Mouse (Mus musculus) left cerebral cortex, adult 8-10 months (tissue): ENCODE measurements around the gene Birc2. TPM values are rescaled to one million over a fixed set of nuclear protein-coding genes. Genes with fewer than 3 reads are reported as not detected.
"Not testable (repeated sequence)": the region's sequence is repeated elsewhere in the genome, so short reads cannot be mapped to it uniquely, and the experiment has no call there.

Source experiments
- DNase-seq, 2 experiments: peaks; one replicate each; pipeline ENCODE4 v3.0.0; 2022; ENCODE audit warnings: low spot score in 2 of 2
- total RNA-seq, 4 experiments: library from RNA; stranded (reverse); gene quantifications; 2 replicates each; pipeline ENCODE4 v1.2.4; 2022

Gene Birc2
- 10 to 100 TPM; 31.2 to 35.3 (median 35.1) TPM for total RNA-seq

DNA sequence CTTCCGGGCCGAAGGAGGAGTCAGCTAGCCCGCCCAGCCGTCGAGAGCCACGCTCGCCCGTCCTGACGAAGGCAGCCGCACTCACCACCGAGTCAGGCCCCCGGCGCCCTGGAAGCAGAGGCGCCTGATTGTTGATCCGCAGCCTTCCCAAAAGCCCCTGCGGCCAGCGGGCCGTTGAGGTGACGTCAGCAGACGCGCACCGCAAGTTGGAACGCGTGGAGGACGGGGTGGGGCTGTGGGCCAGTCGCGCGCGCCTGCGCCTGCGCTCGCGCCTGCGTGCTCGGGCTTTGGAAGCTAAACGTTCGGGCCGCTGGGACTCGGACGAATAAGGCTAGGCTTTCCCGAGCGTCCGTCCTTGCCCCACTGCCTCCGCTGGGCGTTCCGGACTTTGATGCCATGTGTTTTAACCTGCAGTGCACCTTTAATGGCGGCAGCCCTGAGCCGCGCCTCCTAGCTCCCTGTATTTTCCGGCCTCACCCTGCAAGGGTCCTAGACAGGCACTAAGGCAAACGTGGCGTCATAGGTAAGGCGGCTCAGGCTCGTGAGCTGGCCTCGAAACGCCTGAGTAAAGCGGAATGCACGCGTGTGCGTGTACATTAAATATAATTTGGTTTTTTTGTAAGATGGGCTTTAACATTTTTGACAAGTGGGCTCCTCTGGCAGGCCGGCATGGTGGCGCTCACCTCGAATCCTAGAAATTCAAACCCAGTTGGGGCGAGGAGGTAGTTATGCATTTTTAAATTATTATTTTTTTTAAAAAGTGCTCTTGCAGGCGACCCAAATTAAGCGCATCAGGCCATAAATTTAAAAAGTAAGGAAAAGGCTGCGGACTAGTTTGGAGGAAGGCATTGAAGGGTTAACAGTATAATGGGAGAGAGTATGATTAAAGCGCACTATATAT lies at the start of gene Birc2:
Birc2 (minus strand) TSS at position 160 of the 901 bp plus-strand sequence.
- peak; percentile 90 to 96 for DNase-seq

DNA sequence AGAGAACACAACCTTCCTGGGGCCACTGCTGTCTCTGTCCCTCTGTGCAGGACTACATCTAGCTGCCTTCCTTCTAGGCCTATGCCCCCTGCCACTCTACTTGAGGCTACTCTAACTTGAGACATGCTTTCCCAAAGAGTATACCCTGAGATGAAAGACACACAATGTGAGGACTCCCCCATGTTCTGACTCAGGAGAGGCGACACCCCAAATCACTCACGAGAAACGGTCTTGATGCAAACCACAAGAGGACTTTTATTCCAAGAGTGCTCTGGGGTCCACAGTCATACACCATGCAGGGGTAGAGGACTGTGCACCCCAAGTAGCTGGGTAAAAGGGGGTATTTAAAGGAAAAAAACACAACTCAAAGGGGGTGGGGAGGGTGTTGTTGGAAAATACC lies 47.5 kb upstream of the Birc2 start:
- no peak for DNase-seq

DNA sequence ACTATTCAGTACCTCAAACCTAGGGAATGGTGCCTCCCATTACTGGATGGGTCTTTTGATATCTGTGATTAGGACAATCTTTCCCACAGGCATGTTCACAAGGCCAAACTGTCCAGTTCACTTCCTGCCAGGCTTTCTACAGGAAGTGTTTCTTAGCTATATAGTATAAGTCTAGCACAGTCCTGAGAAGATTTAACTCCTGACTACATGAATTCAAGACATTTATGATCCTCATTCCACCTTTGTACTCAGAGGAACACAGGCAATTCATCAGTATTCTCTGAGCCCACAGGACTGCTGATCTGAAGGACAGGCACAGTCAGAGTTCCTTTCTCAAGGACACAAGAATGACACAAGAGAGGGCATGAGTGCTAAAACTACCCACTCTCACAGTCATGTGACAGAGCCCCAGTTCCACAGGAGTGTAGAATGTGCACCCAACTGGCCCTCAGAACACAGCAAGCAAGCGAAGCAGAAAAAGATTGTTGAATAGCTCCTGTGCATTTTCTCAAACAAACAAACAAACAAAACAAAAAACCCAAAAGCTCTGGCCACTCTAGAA lies 45.5 kb upstream of the Birc2 start:
- no peak for DNase-seq

DNA sequence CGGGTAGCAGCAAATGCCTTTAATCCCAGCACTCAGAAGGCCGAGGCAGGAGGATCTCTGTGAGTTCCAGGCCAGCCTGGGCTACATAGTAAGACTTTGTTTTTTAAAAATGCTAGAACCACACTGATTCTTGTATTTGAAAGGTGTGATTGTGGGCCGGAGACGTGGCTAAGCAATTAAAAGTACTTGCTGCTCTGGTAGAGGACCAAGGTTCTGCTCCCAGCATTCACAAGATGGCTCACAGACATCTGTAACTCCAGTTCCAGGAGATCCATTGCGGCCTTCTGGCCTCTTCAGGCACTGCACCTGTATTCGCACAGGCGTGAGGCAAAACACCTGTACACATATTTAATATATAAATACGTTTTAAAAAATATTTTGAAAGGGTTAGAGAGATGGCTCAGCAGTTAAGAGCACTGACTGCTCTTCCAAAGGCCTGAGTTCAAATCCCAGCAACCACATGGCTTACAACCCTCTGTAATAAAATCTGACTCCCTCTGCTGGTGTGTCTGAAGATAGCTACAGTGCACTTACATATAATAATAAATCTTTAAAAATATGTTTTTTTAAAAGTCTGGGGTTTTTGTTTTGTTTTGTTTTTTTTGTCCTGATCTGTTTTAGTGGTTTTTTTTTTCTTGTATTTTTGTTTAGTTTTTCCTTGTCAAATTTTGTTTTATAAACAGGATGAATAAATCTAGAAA lies 36.8 kb upstream of the Birc2 start:
- no peak for DNase-seq

DNA sequence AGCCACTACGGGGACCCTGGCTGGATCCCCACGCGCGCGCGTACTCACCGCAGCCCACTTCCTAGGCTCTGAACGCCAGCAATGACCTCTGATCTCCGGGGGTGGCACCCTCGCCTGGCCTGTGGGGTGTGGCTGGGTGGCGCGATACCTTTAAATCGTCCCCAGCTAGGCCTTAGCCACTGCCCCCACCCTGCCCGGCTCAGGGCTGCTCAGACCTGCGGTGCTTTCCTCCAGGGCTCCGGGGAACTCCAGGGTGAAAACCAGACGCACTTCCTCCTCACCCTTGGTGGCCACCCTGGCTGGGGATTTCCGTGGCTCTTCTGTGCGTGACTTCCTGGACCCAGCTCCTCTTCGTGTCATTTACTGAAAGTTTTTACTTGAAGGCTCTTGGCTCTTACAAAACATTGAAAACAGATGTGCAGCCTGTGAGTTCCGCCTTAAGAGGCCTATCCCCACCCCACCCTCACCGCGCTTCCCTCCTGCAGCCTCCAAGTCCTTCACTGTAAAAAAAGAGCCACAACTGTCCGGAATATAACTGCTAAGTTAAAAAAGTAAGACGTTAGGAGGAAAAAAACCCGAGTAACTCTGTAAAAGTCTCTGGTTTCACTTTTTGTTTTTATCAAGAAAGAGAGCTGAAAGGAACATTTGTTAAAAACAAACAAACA lies 36.0 kb upstream of the Birc2 start, which contains the start of gene Birc3:
Birc3 (minus strand) TSS at position 412 of the 665 bp plus-strand sequence.
- DNase-seq = peak in 1 of 2 experiments; percentile 5

DNA sequence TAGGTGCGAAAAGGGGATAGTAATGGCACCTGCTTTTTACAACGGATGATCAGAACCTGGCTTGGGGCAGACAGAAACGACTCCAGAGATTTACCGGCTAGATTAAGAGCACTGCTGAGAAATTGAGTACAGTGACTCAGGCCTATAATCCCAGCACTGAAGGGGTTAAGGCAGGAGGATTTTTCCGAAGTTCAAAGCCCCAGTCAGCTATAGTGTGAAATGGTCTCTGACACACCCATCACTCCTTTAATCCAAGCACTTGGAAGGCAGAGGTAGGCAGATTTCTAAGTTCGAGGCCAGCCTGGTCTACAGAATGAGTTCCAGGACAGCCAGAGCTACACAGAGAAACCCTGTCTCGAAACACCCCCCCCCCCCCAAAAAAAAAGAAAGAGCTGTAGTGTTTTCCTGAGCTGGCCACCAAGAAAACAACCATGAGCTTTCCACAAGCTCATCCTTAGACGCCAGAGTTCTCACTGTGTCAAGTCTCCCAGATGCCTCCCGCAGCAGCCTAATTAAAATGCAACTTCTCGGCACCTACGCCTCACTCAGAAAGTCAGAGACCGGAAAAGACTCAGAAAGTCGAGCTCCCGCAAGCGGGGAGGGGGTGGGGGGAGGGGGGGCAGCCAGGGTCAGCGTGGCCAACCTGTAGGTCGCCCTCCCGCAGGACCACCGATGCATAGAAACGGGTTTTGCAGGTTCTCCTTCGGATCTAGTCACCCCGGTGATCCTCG lies 35.3 kb upstream of the Birc2 start:
- DNase-seq = peak in 1 of 2 experiments; percentile 5

DNA sequence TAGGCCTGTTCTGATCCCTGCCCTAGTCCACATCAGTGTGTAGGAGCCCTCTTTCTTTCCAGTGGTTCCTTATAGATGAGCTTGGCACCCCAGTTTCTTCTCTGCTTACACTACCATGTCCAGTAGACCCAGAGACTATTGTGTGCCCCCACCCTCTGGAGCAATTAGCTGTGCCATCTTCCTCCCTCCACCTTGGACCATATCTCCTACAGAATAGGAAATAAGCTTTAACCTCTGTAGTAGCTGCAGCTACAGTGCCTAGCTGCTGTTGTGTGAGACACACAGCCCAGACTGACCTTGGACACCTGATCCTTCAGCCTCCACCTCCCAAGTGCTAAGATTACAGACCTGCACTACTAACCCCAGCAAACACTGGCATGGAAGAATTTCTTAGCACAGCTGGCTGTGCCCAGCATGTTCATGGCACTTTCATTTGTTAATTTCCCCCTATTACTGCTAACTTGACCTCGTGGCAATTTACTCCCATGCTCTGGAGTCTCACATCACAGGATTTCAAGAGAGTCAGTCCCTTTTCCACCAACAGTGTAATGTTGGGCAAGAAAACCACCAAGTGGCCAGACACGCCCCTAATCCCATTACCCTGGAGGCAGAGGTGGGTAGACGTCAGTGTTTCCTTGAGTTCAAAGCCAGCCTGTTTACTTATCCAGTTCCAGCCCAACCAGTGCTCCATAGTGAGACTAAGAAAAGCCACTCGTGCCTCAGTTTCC lies 34.6 kb upstream of the Birc2 start:
- no peak for DNase-seq

DNA sequence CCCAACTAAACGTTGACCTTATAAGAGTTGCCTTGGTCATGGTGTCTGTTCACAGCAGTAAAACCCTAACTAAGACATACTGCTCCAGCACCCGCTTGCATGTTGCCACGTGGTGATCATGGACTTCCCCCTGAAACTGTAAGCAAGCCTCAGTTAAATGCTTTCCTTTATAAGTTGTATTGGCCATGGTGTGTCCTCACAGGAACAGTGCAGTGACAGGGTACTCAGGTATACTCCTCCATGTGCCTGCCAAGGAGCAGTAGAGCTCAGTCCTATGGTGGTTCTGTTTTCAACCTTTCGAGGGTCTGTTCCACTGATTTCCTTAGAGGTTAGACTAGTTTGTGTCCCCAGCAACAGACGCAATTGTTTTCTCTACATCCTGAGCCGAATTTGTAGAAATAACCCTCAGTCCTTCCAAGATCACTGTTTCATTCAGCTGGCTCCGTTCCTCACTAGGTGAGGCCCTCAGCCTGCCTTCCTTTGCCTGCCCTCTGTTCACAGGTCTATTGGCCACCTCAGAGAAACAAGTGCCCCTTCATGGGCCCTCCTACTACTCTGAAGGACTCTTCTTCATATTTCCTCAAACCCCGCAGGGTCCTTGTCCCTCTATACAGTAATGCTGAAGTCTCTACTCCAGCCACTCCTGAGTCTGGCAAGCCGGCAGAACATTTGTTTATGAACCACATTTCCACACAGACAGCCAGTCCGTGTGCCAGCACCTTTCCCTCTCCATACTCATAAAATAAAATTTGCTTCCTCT lies 33.9 kb upstream of the Birc2 start:
- DNase-seq = no peak

DNA sequence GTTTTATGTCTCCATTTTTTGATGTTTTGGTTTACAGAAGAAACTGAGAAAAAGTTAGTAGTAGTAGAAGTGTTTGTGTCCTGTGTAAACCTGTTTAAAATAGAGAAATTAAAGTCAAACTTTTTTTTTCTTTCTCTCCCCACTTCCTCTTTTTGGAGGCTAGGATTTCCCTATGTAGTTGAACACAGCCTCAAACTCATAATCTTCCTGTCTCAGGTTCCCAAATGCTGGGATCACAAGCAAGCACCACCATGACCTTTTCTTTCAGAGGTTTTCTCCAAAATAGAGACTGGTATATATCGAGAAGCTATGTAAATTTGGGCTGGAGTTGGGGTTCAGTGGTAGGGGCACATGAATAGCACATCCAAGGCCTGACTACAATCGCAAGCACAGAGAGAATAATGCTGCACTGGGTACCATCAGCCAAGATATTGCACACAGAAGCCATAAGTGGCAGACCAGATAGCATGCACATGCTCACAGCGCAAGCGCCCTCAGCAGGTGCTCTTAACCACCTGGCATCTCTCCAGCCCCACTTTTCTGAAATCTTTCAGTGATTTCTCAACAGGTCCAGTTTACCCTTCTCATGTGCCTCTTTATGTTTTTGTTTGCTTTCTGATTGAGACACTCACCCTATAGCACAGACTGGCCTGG lies 32.1 kb upstream of the Birc2 start:
- DNase-seq = no peak

DNA sequence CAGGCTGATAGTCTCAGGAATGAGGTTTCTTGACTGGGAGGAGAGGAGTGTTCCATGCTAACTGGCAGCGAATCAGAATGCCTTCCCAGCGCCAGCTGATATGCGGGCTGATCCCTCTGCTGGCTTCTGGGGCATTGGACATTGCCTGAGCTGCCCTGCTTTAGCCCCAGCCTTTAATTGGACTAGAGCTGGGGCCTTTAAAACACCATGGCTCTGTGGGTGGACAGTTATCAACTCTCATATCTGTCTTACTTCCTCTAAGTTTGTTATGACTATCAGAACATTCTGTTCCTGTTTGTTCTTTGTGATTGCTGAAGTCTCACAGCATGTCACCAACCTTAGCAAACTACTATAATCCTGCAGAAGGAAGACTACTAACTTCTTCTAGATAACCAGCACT lies 31.1 kb upstream of the Birc2 start:
- DNase-seq = no peak

DNA sequence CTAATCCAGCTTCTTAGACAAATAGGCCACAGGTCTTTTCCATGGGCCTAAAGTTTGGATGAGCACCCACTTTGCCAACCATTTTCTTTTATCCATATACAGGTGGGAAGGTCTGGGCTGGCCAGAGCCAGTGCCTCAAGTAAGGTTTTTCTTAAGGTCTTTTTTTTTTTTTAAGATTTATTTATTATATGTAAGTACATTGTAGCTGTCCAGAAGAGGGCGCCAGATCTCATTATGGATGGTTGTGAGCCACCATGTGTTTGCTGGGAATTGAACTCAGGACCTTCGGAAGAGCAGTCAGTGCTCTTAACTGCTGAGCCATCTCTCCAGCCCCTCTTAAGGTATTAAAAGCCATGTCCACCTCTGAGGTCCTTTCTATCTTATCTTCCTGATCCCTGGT lies 30.1 kb upstream of the Birc2 start:
- DNase-seq = not testable (repeated sequence)

DNA sequence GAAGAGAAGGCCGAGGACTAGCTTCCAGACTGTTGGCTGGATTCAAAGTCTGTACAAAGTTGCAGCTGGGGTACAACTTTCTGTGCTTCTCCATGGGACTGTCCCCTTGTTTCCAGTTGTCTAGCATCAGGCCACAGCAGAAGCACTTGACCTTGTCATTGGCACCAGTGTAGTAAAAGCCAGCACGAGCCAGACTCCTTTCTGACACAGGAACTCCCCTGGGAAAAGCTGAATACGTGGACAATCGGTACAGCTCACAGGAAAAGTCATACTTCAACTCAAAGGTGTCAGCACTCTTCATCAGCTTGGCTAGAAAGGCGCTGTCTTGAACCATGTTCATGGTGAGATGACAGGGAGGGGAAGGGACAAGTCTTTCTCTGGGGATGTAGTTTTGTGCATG lies 24.1 kb upstream of the Birc2 start:
- DNase-seq = no peak

DNA sequence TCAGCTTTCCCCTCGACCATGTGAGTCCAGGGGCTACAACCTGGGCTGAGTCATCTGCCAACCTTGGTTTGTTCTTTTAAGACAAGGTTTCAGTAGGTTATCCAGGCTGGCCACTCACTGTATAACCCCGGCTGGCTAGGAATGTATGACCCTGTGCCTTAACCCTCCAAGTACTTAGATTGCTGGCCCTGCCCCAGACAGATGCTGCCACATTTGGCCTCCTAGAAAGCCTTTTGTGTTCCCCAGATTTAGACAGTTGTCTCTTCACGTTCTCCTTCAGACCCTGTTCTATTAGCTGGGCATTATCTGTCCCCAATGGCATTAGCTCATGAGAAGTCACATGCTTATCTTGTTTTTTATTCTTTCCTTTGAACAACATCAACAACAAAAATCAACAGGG lies 19.0 kb upstream of the Birc2 start:
- no peak for DNase-seq

DNA sequence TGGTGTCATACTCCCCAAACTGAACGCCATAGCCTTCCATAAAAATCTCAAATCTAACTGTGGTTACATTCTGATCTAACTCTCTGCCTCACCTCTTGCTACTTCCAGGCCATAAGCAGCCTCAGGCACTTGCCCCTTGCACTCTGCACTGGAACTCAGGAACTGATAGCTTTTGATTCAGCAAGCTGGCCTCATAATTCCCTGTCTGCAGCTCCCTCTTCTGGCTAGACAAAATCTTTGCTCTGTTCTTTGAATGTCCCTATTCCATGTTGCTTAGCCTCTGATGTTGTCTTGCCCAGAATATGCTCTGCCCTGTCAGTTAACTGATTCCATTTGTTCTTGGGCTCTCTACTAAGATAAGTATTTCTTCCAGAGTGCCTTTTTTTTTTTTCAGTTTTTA lies 18.5 kb upstream of the Birc2 start:
- DNase-seq = no peak

DNA sequence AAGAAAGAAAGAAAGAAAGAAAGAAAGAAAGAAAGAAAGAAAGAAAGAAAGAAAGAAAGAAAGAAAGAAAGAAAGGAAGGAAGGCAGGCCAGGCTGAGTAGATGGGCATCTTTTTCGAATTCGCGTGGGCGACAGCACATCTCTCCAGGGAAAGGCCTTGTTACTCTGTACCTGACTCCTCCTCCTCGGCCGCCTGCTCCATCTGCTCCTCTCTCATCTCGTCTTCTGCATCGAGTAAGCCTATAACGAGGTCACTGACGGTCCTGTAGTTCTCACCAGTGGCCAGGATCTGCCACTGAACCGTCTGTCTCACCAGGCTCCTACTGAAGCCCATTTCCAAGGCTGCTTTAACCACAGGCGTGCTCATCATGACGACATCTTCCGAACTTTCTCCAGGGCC lies 17.3 kb upstream of the Birc2 start:
- not testable (repeated sequence) for DNase-seq

DNA sequence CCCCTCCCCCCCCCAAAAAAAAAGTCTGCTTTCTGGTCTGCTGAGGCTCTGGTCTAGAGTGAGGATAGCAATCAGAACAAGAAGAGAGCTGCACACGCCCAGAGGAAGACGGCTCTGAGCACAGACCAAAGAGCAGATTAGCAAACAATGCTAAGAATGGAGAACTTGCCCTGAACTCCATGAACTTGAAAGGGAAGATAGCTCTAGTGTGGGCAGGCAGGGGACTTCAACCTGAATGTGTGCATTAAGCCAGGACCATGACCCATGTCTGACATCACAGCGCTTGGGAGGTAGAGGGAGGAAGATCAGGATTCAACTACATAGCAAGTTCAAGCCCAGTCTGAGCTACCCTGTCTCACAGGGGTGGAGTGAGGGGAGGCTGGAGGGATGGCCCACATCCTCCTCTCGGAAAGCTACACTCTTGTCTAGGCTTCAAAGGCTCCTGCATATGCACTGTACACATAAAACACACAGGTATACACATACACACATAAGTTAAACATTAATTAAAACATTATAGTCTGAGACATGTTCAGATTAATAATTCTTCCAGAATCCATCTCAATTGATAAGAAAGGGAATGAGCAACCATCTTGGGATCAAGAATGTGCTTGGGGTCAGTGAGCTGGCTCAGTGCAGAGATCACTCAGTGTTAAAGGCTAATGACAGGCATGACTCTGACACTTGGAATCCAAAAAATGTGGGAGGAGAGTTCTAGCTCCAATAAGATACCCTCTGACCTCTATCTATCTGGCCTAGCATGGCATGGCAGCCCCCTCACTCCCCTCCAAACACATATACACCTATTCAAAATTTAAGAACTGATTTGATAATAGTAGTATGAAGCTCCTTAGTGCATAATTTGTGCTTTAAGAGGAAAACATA lies 15.7 kb upstream of the Birc2 start:
- no peak for DNase-seq

DNA sequence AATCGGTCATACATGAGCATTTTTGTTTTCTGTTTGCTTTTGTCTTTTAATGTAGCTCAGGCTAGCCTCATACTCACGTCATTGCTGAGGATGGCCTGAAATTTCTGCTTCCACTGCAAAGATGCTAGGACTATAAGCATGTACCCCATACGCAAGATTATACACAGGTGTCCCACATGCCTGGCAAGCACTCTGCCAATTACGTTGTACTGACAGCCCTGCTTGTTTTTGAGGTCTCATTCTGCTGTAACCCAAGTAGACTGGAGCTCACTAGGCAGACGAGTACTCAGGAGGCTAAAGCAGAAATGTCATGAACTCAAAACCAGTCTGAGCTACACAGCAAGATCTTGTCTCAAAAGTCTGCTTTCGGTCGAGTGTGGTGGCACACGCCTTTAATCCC lies 15.0 kb upstream of the Birc2 start:
- no peak for DNase-seq

DNA sequence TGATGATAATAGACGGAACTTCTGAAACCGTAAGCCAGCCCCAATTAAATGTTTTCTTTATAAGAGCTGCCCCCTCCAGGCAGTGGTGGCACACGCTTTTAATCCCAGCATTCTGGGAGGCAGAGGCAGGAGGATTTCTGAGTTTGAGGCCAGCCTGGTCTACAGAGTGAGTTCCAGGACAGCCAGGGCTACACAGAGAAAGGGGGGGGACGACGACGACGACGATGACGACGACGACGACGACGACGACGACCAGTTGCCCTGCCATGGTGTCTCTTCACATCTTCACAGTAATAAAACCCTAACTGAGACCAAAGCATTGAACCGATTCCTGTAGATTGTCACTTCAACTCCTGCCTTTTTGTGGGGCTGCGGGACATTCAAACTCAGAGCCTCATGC lies 11.3 kb upstream of the Birc2 start:
- DNase-seq = no peak
